Mouse (Mus musculus): ENCODE data around the gene Tubg1. TPM values are rescaled to one million over a fixed set of nuclear protein-coding genes. Genes with fewer than 3 reads are reported as not detected.
A peak's percentile ranks its signal among the peaks of the same experiment; 100 is the strongest.

Gene Tubg1
- total and polyA plus RNA-seq, 2 experiments: 7.6 to 11.9 TPM

DNA sequence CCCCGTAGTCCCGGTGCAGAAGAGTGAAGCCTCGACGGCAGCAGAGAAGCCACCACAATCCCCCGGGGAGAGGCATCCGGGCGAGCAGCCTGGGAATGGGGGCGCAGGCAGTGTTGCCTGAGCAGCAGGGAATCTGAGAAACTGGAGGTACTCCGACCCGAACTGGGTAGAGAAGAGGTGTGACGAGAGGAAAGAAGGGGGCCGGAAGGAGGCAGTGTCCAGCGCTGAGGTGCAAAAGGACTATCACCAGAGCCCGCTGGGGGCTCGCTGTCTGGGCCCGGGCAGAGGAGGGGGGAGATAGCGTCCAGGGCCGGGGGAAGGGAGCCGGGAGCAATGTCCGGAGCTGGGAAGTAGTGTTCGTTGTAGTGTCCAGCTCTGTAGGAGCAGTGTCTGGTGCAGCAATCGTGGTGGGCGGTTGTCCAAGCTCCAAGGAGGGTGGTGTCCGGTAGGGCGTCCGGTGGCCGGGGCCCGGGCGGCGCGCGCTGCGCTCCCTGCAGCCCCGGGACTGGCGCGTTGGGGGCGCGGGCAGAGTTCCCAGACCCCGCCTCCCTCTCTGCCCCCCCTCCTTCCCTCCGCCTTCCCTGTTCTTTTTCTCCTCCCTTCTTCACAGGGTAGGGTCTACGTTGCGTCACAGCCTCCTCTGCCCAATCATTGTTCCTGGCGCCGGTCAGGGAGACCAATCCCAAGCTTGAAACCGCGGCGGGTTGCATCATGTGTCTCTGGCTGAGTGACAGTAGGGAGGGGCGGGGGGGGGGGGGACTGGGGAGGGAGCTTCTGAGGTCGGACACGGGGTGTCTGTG, 51.3 kb downstream of the Tubg1 start, which contains the start of gene Plekhh3:
Gene Plekhh3 (minus strand): TSS at position 541 of the 800 bp plus-strand sequence.
- H3K79me2 ChIP-seq (ENCODE audit: control insufficient read depth, insufficient read depth, low read length): peaks cover 12% of the 10 kb centered on the region; the same call in 1 of the 2 replicates
- under 1% methylated on average over 46 of the region's 50 CpGs for WGBS
- H3K4me3 ChIP-seq (ENCODE audit: insufficient read depth, low read depth, low read length): peak within 1 kb of the TSS; percentile 80
- TF ChIP-seq CTCF (IDR thresholded peaks at IDR 0.05; ENCODE audit: low read depth, low read length) (no peak), POLR2A (IDR thresholded peaks at IDR 0.05; ENCODE audit: extremely low read depth, insufficient read depth, low read length) (peak; percentile 70)
- peaks cover 13% of the 10 kb centered on the region for H3K36me3 ChIP-seq (ENCODE audit: control insufficient read depth, insufficient read depth, low read length)
- H3K27ac ChIP-seq (replicated peaks; ENCODE audit: insufficient read depth, low read depth, low read length): peak within 1 kb of the TSS; percentile 90
- peaks cover 22% of the 10 kb centered on the region for H3K4me1 ChIP-seq (ENCODE audit: control insufficient read depth, insufficient read depth, low read length)
- H3K27me3 ChIP-seq (ENCODE audit: control insufficient read depth, insufficient read depth, low read length): no peaks in the 10 kb centered on the region
- DNase-seq (ENCODE audit: extremely low read depth, low read depth, low spot score): peak; percentile 94
- peak within 1 kb of the TSS; percentile 86 for H3K9ac ChIP-seq (ENCODE audit: low read depth, low read length)

DNA sequence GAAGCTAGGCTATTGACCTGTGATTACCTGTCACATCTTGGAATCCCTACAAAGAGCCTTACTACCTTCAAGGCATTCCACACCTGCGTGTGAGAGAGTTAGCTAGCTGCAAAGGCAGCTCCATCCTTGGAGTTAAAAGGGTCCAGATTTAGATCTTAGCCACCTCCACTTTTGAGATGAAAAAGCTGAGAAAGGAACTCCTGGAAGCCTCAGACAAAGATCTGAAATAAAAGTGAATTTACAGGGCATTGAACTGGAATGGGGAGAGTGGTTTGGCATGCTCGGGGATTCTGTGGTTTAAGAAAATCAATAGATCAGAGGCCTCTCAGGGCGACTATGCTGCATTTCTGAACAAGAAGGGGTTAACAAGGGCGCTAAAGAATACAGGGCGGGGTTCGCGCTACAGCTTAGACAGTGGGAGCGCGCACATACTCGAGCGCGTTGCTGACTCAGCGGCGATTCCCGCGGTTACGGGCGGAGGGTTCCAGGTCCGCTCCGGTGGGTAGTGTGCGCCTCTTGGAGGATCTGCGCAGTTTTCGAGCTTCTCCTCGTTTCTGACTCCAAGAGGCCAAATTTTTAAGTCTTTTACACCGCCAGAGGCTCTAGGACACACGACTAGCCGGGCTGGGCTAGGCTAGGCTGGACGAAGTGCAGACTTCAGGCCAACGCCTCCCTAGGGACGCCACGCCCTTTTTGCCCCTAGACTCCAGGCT, 52.1 kb downstream of the Tubg1 start:
- peak overlapping the region; percentile 80 for H3K9ac ChIP-seq (ENCODE audit: low read depth, low read length)

DNA sequence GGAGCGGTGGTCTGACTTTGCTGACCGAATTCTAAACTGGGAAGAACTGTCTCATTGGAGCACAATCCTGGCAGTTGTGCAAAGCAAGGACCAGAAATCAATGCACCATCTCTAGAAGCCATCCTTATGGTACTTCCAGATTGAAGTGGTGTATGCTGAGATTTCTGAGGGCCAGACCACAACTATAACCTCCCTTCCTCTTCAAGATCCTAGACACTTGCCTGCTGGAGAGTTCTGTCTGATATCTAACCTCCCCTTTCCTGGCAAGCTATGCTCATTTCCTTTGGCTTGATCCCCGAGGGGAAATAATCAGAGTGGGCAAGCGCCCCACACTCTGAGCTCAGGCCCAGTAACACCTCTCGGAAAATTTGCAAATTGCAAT, 52.7 kb downstream of the Tubg1 start:
- no peaks in the 10 kb centered on the region for H3K27me3 ChIP-seq (ENCODE audit: control insufficient read depth, insufficient read depth, low read length)
- no peak for TF ChIP-seq CTCF (IDR thresholded peaks at IDR 0.05; ENCODE audit: low read depth, low read length)
- no peak for TF ChIP-seq POLR2A (IDR thresholded peaks at IDR 0.05; ENCODE audit: extremely low read depth, insufficient read depth, low read length)
- H3K79me2 ChIP-seq (ENCODE audit: control insufficient read depth, insufficient read depth, low read length): peaks cover 12% of the 10 kb centered on the region; the same call in 1 of the 2 replicates
- DNase-seq (ENCODE audit: extremely low read depth, low read depth, low spot score): no peak
- peaks cover 22% of the 10 kb centered on the region for H3K4me1 ChIP-seq (ENCODE audit: control insufficient read depth, insufficient read depth, low read length)
- peaks cover 5% of the 10 kb centered on the region; the same call in 1 of the 2 replicates for H3K36me3 ChIP-seq (ENCODE audit: control insufficient read depth, insufficient read depth, low read length)
- 10% methylated on average over 5 of the region's 5 CpGs for WGBS
- H3K4me3 ChIP-seq (ENCODE audit: insufficient read depth, low read depth, low read length): peak overlapping the region; percentile 69
- H3K27ac ChIP-seq (replicated peaks; ENCODE audit: insufficient read depth, low read depth, low read length): peak overlapping the region; percentile 90
- peak overlapping the region; percentile 80 for H3K9ac ChIP-seq (ENCODE audit: low read depth, low read length)

More for the DNA sequence above, 52.1 kb downstream of the Tubg1 start:
- Histone ChIP-seq H3K36me3 (ENCODE audit: control insufficient read depth, insufficient read depth, low read length) (peaks cover 10% of the 10 kb centered on the region; the same call in 1 of the 2 replicates), H3K27me3 (ENCODE audit: control insufficient read depth, insufficient read depth, low read length) (no peaks in the 10 kb centered on the region), H3K27ac (replicated peaks; ENCODE audit: insufficient read depth, low read depth, low read length) (peak overlapping the region; percentile 90), H3K4me1 (ENCODE audit: control insufficient read depth, insufficient read depth, low read length) (peaks cover 22% of the 10 kb centered on the region), H3K79me2 (ENCODE audit: control insufficient read depth, insufficient read depth, low read length) (peaks cover 12% of the 10 kb centered on the region; the same call in 1 of the 2 replicates), H3K4me3 (ENCODE audit: insufficient read depth, low read depth, low read length) (peak overlapping the region; percentile 69)
- 1% methylated on average over 31 of the region's 31 CpGs for WGBS
- peak; percentile 86 for DNase-seq (ENCODE audit: extremely low read depth, low read depth, low spot score)
- no peak for TF ChIP-seq POLR2A (IDR thresholded peaks at IDR 0.05; ENCODE audit: extremely low read depth, insufficient read depth, low read length)
- TF ChIP-seq CTCF (IDR thresholded peaks at IDR 0.05; ENCODE audit: low read depth, low read length): no peak

DNA sequence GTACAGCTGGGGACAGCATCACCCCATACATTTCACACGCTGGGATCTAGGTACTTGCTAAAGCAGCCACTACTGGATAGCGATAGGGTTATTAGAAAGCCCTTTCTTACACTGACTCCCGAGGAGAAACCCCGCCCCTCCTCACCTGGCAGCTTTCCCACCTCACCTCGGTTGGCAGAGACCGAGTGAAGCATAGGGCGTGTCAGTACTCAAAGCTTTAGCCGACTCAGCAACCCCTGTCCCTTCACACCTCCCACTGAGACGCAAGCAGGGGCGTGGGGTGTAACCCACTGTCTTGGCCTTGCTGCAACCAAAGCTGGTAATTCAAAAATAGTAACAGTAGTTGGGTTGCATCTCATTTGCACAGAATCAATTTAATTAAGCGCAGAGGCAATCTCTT, 53.4 kb downstream of the Tubg1 start:
- TF ChIP-seq POLR2A (IDR thresholded peaks at IDR 0.05; ENCODE audit: extremely low read depth, insufficient read depth, low read length) (no peak), CTCF (IDR thresholded peaks at IDR 0.05; ENCODE audit: low read depth, low read length) (no peak)
- DNase-seq (ENCODE audit: extremely low read depth, low read depth, low spot score): peak; percentile 61
- Histone ChIP-seq H3K79me2 (ENCODE audit: control insufficient read depth, insufficient read depth, low read length) (peaks cover 12% of the 10 kb centered on the region; the same call in 1 of the 2 replicates), H3K27ac (replicated peaks; ENCODE audit: insufficient read depth, low read depth, low read length) (no peak overlapping the region), H3K4me3 (ENCODE audit: insufficient read depth, low read depth, low read length) (no peak overlapping the region), H3K4me1 (ENCODE audit: control insufficient read depth, insufficient read depth, low read length) (peaks cover 22% of the 10 kb centered on the region), H3K36me3 (ENCODE audit: control insufficient read depth, insufficient read depth, low read length) (no peaks in the 10 kb centered on the region; the same call in 1 of the 2 replicates), H3K9ac (ENCODE audit: low read depth, low read length) (no peak overlapping the region), H3K27me3 (ENCODE audit: control insufficient read depth, insufficient read depth, low read length) (no peaks in the 10 kb centered on the region)
- WGBS: 14% methylated on average over 11 of the region's 11 CpGs

DNA sequence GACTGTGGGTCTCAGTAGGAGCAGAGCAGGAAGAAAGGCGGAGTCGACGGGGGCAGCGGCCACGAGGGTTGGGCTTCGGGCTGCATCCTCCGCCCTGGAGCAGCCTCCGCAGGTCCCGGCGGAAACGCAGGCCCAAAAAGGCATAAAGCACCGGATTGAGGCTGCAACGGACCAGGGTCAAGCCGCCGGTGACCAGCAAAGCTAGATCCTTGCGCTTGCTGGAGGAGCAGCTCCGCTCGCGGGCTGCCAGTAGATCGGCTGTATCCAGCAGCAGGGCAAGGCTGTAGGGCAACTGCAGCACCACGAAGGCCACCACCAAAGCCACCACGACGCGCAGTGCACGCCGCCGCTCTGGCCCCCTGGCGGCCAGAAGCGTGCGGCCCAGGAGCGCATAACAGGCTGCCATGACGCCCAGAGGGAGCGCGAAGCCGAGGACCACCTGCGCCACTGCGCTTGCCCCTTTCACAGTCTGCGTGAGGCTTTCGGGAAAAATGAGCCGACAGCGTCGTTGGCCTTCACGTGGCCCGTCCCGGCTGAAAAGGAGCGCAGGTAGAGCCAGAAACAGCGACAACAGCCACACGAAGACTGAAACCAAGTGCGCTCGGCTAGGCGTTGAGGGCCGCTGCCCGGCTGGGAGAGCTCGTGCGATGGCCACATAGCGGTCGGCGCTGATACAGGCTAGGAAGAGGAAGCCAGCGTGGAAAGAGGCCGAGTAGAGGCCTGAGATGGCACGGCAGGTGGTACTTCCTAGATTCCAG, 54.1 kb downstream of the Tubg1 start:
- TF ChIP-seq CTCF (IDR thresholded peaks at IDR 0.05; ENCODE audit: low read depth, low read length): peak; percentile 88
- 0 out of 2 replicates have a peak, but pooled peaks have one; percentile 3 for TF ChIP-seq POLR2A (IDR thresholded peaks at IDR 0.05; ENCODE audit: extremely low read depth, insufficient read depth, low read length)
- Histone ChIP-seq H3K4me3 (ENCODE audit: insufficient read depth, low read depth, low read length) (peak overlapping the region; percentile 63), H3K36me3 (ENCODE audit: control insufficient read depth, insufficient read depth, low read length) (no peaks in the 10 kb centered on the region), H3K27ac (replicated peaks; ENCODE audit: insufficient read depth, low read depth, low read length) (peak overlapping the region; percentile 56), H3K79me2 (ENCODE audit: control insufficient read depth, insufficient read depth, low read length) (peaks cover 12% of the 10 kb centered on the region; the same call in 1 of the 2 replicates), H3K4me1 (ENCODE audit: control insufficient read depth, insufficient read depth, low read length) (peaks cover 22% of the 10 kb centered on the region), H3K9ac (ENCODE audit: low read depth, low read length) (peak overlapping the region; percentile 77), H3K27me3 (ENCODE audit: control insufficient read depth, insufficient read depth, low read length) (no peaks in the 10 kb centered on the region)
- DNase-seq (ENCODE audit: extremely low read depth, low read depth, low spot score): peak; percentile 64
- WGBS: 7% methylated on average over 61 of the region's 61 CpGs
